Mouse (Mus musculus) liver, embryonic 16.5 days (tissue): ENCODE measurements around the gene Stk17b. TPM values are rescaled to one million over a fixed set of nuclear protein-coding genes. Genes with fewer than 3 reads are reported as not detected.

Source experiments
- ATAC-seq: fragments of 200-750 bp; cut with Nextera tagmentation; 2 replicates; pipeline ENCODE4 v1.8.0; 2017; ENCODE audit warnings: low read depth, mild to moderate bottlenecking, moderate number of reproducible peaks, moderate library complexity
- H3K27ac ChIP-seq: fragments of 300-500 bp; sonication (generic); 2 replicates; pipeline ENCODE4 v1.5.1; 2014; ENCODE audit warnings: mild to moderate bottlenecking, low read length
- H3K27me3 ChIP-seq: fragments of 300-500 bp; sonication (generic); 2 replicates; pipeline ENCODE4 v1.6.1; 2014; ENCODE audit warnings: low read depth, low read length, mixed read lengths; ENCODE audit not compliant: control insufficient read depth, insufficient read depth
- H3K36me3 ChIP-seq: fragments of 300-500 bp; sonication (generic); 2 replicates; pipeline ENCODE4 v1.6.1; 2014; ENCODE audit warnings: mild to moderate bottlenecking; ENCODE audit not compliant: control insufficient read depth, insufficient read depth
- H3K4me1 ChIP-seq: fragments of 300-500 bp; sonication (generic); 2 replicates; pipeline ENCODE4 v1.6.1; 2014; ENCODE audit warnings: low read depth, low read length, mixed read lengths; ENCODE audit not compliant: control insufficient read depth
- H3K4me2 ChIP-seq: fragments of 300-500 bp; sonication (generic); 2 replicates; pipeline ENCODE4 v1.6.1; 2014; ENCODE audit warnings: low read depth, low read length, mixed read lengths
- H3K4me3 ChIP-seq: fragments of 300-500 bp; sonication (generic); 2 replicates; pipeline ENCODE4 v1.5.1; 2014; ENCODE audit warnings: low read depth, mild to moderate bottlenecking, low read length
- H3K9ac ChIP-seq: fragments of 300-500 bp; sonication (generic); 2 replicates; pipeline ENCODE4 v1.6.1; 2014; ENCODE audit warnings: low read depth, low read length
- H3K9me3 ChIP-seq: fragments of 300-500 bp; sonication (generic); replicated peaks from 2 replicates; pipeline ENCODE4 v1.6.1; 2016; ENCODE audit warnings: low read length; ENCODE audit not compliant: control insufficient read depth
- WGBS: fragments of 180-500 bp; shearing (Covaris S2); extraction: QIAGEN DNeasy Blood & Tissue Kit; methylation state at CpG from one replicate; pipeline ENCODE4 v1.1.7; 2014; ENCODE audit not compliant: insufficient replicate concordance; 5-methylcytosine and 5-hydroxymethylcytosine counted together
- polyA plus RNA-seq: library from polyadenylated mRNA; unstranded; fragments of >200 nt; fragmentation: Nextera tagmentation; extraction: Ambion mirVana; gene quantifications from 2 replicates; pipeline ENCODE4 v1.2.1, GENCODE M21; 2015

The Stk17b gene
- polyA plus RNA-seq, 1 experiment from 2014 or later = 21.7 TPM

DNA sequence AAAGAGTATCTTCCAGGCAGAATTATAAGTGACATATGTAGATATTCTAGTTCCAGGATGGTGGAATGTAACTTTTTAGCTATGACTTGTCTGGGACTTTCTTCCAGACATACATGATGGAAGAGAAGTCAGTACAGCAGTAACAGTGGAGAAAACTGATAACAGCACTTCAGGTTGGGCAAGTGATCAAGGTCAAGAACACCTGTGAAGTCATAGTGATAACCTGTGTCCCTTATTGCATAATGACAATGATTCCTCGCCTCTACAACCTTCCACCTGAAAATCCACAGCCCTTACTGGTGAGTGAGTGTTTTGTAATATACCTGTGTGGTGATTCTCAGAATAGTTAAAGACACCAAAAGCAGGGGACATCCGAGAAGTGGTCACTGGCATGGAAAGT lies 9.3 kb upstream of the Stk17b start:
- H3K36me3 ChIP-seq = no peaks in the 10 kb centered on the region
- H3K4me1 ChIP-seq = no peaks in the 10 kb centered on the region
- H3K9ac ChIP-seq = no peak overlapping the region
- H3K27me3 ChIP-seq = no peaks in the 10 kb centered on the region
- no peak overlapping the region for H3K4me2 ChIP-seq
- 55% methylated on average over 2 of the region's 2 CpGs for WGBS
- no peak overlapping the region for H3K27ac ChIP-seq
- no peaks in the 10 kb centered on the region for H3K9me3 ChIP-seq
- ATAC-seq = no peak
- no peak overlapping the region for H3K4me3 ChIP-seq

DNA sequence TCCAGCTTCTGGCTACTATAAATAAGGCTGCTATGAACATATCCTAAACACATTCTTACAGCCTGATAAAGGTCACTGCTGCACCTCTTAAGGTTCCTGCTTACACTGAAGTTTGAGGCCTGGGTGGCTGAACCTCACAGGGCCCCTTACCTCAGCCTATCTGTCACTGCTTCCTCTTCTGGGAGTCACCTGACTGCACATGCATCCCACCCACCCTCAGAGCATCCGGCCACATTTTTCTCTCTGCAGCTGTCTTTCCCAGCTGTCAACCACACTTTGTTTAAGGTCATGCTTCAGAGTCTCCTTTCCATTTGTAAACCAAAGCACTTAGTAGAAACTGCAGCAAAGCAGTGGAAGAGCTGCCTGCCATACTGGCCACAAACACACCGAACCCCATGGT lies 6.3 kb upstream of the Stk17b start:
- WGBS = 39% methylated on average over 2 of the region's 2 CpGs
- no peak for ATAC-seq
- no peaks in the 10 kb centered on the region for H3K27me3 ChIP-seq
- no peak overlapping the region for H3K9ac ChIP-seq
- no peak overlapping the region for H3K27ac ChIP-seq
- no peaks in the 10 kb centered on the region for H3K36me3 ChIP-seq
- H3K4me3 ChIP-seq = no peak overlapping the region
- H3K4me2 ChIP-seq = no peak overlapping the region
- H3K9me3 ChIP-seq = no peaks in the 10 kb centered on the region
- H3K4me1 ChIP-seq = no peaks in the 10 kb centered on the region

DNA sequence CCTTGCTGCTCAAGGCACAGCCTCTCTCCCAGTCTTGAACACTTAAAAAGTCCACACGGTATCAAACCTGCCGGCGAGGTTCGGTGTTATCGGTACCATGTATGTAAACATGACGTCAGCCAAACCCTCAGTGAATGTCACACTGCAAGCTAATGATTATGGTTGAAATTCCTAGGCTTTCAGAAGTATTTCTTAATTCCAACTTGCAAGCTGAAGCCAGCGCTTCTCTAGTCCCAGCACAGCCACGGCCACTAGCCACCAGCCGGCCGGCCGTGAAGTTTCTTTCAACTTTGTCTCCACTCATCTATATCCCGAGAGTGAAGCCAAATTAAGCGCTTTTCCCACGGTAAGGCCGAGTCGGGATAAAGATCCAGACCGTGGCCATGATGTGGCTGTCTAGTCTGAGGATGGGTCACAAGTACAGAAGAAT lies 718 bp downstream of the Stk17b start:
- H3K9me3 ChIP-seq = no peaks in the 10 kb centered on the region
- ATAC-seq = peak; percentile 60
- WGBS = under 1% methylated on average over 17 of the region's 17 CpGs
- no peaks in the 10 kb centered on the region for H3K27me3 ChIP-seq
- peak overlapping the region; percentile 94 for H3K27ac ChIP-seq
- no peaks in the 10 kb centered on the region for H3K36me3 ChIP-seq
- H3K4me2 ChIP-seq = peak overlapping the region; percentile 68
- H3K9ac ChIP-seq = peak overlapping the region; percentile 93
- H3K4me3 ChIP-seq = peak overlapping the region; percentile 91
- peaks cover 7% of the 10 kb centered on the region for H3K4me1 ChIP-seq

DNA sequence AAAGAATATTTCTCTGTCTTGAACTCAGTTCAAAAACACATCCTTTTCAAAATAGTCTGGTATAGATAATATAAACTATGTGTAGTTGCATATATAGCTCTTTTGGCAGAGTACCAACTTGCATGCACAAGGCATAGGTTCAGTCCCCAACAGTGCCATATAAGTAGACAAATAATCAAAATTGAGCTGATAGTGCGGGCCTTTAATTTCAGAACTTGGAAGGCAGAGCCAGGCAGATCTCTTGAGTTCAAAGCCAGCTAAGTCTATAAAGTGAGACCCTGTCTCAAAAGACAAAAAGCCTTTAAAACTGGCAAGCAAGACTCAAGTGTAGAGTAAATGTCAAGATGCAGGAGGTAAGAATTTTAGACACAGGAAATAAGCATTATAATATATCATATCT lies 2.1 kb downstream of the Stk17b start:
- no peak overlapping the region for H3K9ac ChIP-seq
- no peaks in the 10 kb centered on the region for H3K36me3 ChIP-seq
- H3K4me3 ChIP-seq = peak overlapping the region; percentile 31
- no peaks in the 10 kb centered on the region for H3K9me3 ChIP-seq
- H3K27me3 ChIP-seq = no peaks in the 10 kb centered on the region
- ATAC-seq = no peak
- H3K4me1 ChIP-seq = peaks cover 7% of the 10 kb centered on the region
- H3K4me2 ChIP-seq = peak overlapping the region; percentile 50
- WGBS = 76% methylated on average over 1 of the region's 1 CpGs
- no peak overlapping the region for H3K27ac ChIP-seq

DNA sequence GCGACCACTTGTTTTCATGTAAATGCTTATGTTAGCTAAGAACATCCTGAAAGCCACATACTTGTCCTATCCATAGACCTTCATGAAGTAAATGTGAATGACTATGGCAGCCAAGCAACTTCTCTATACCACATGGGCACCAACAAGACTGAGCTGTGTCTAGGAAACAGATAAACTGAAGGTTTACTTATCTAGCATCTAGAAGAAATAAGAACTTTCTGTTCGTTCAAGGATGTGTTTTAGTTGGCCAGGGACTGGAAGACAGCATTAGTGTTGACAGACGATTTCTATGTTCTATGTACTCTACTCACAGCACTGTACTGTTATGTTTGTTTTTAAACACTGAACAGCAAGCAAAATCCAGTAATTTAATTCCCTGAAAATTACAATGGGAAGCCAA lies 2.9 kb downstream of the Stk17b start:
- H3K4me2 ChIP-seq = peak overlapping the region; percentile 37; the same call in 1 of the 2 replicates
- H3K27ac ChIP-seq = no peak overlapping the region
- no peak overlapping the region for H3K9ac ChIP-seq
- H3K4me3 ChIP-seq = peak overlapping the region; percentile 6; the same call in 1 of the 2 replicates
- peaks cover 7% of the 10 kb centered on the region for H3K4me1 ChIP-seq
- H3K27me3 ChIP-seq = no peaks in the 10 kb centered on the region
- H3K36me3 ChIP-seq = no peaks in the 10 kb centered on the region
- no peak for ATAC-seq
- no peaks in the 10 kb centered on the region for H3K9me3 ChIP-seq
- 44% methylated on average over 3 of the region's 3 CpGs for WGBS

DNA sequence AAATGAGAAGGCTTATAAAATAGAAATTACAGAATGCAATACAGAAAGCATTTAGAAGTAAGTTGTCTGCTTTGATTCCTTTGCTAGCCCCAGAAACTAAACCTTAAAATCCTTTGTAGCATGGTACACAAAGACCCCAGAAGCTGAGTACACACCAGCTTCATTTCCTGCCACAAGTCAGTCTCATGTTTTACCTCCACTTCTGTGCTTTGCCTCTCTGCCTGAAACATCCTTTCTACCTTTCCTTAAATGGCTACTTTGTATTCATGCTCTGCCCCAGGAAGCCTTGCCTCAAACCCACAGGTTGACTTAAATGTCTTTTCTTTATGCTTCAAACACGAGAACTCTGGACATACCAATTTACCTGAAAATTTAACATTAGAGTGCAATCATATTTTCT lies 3.7 kb downstream of the Stk17b start:
- Histone ChIP-seq H3K4me2 (no peak overlapping the region), H3K36me3 (no peaks in the 10 kb centered on the region), H3K4me1 (peaks cover 7% of the 10 kb centered on the region), H3K9ac (no peak overlapping the region), H3K9me3 (no peaks in the 10 kb centered on the region), H3K27ac (no peak overlapping the region), H3K27me3 (no peaks in the 10 kb centered on the region), H3K4me3 (no peak overlapping the region)
- WGBS = 58% methylated on average over 1 of the region's 1 CpGs
- no peak for ATAC-seq

DNA sequence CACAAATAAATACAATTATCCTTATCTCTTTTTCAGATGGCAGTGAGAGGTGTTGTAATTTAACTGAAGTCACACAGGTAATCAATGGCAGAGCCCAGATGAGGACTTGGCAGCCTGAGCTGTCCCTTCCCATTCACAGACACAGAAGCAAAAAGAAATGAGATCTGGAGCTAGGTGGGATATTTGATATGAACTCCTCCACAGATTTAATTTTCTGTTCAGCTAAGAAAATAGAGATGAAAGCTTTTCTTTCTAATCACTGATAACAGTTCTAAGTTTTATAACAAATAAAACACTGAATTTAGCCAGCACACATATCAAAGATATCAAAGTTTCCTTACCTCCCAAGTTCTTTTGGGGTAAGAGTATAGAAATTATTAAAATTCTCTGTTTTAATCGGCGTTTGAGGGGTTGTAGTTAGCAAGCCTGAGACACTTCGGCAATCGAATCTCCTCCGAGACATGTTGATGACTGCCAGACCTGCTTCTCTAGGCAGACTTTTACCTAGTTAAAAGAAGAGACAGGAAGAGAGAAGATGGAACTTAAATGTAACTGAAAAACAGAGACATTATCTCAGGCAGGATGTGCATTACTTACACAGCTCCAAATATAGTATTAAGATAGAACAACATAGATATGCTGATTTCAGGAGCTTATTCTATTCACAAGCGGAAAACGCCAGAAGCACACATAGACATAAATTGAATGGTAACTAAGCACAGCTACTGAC lies 8.7 kb downstream of the Stk17b start:
- Histone ChIP-seq H3K36me3 (no peaks in the 10 kb centered on the region), H3K27me3 (no peaks in the 10 kb centered on the region), H3K4me1 (no peaks in the 10 kb centered on the region), H3K27ac (no peak overlapping the region), H3K4me3 (no peak overlapping the region), H3K9ac (no peak overlapping the region), H3K9me3 (no peaks in the 10 kb centered on the region), H3K4me2 (no peak overlapping the region)
- WGBS = 73% methylated on average over 7 of the region's 7 CpGs
- no peak for ATAC-seq

DNA sequence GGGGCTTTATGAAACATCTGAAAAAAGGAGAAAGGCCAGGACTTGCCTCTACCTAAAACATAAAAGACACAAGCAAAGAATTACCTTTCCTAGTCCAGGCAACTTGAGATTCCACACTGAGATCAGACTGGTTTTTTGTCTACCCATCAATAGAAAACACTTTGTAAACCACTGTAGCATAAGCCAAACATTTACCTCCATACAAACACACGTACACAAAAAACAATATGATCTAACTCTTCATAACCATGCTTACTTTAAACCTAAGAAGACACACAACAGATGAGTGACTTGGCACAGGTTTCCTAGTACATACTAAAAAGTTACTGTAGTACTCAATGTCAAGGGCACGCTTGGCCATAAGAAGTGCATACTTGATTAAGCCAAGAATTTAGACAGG lies 9.5 kb downstream of the Stk17b start:
- WGBS = 83% methylated on average over 2 of the region's 2 CpGs
- Histone ChIP-seq H3K4me3 (no peak overlapping the region), H3K4me2 (no peak overlapping the region), H3K9me3 (no peaks in the 10 kb centered on the region), H3K27ac (no peak overlapping the region), H3K9ac (no peak overlapping the region), H3K4me1 (no peaks in the 10 kb centered on the region), H3K27me3 (no peaks in the 10 kb centered on the region), H3K36me3 (no peaks in the 10 kb centered on the region)
- no peak for ATAC-seq

DNA sequence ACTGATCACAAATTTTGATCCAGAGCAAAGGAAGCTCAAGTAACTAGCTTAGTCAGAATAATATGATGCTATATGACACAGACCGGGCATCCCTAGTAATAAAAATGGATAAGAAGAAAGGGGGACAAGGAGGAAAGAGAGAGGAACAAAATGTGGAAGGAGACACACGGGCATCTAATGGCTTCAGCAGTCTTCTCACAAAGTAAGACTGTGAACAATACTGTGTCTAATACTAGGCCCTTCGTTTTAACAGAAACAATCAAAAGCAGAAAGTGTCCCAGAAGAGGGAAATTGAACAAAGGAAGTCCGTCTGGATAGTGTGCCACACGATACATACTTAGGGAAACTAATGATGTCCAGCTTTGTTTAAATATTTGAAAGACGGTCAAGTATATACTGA lies 10.0 kb downstream of the Stk17b start:
- ATAC-seq = no peak
- no peak overlapping the region for H3K9ac ChIP-seq
- no peak overlapping the region for H3K27ac ChIP-seq
- no peaks in the 10 kb centered on the region for H3K36me3 ChIP-seq
- no peaks in the 10 kb centered on the region for H3K27me3 ChIP-seq
- H3K9me3 ChIP-seq = no peaks in the 10 kb centered on the region
- no peak overlapping the region for H3K4me2 ChIP-seq
- 57% methylated on average over 6 of the region's 6 CpGs for WGBS
- H3K4me3 ChIP-seq = no peak overlapping the region
- no peaks in the 10 kb centered on the region for H3K4me1 ChIP-seq
